Mouse (Mus musculus) ES-Bruce4 (cell line): ENCODE data around the gene Klrb1a. TPM values are rescaled to one million over a fixed set of nuclear protein-coding genes. Genes with fewer than 3 reads are reported as not detected.
A peak's percentile ranks its signal among the peaks of the same experiment; 100 is the strongest.
"Not testable (repeated sequence)": the region's sequence is repeated elsewhere in the genome, so short reads cannot be mapped to it uniquely, and the experiment has no call there.

Experiments
- H3K27ac ChIP-seq: 2 replicates; pipeline ENCODE4 v1.5.1; 2012; ENCODE audit warnings: low read length, inconsistent platforms; ENCODE audit not compliant: insufficient read depth
- H3K27me3 ChIP-seq: 2 replicates; pipeline ENCODE4 v1.6.1; 2012; ENCODE audit warnings: mild to moderate bottlenecking, low read length, inconsistent platforms; ENCODE audit not compliant: control insufficient read depth, poor library complexity, insufficient read depth, severe bottlenecking
- H3K36me3 ChIP-seq: 2 replicates; pipeline ENCODE4 v1.6.1; 2012; ENCODE audit warnings: inconsistent platforms, mild to moderate bottlenecking, low read length, moderate library complexity; ENCODE audit not compliant: control insufficient read depth, poor library complexity, insufficient read depth, severe bottlenecking
- H3K4me1 ChIP-seq: one replicate; pipeline ENCODE4 v1.8.1; 2011; ENCODE audit warnings: low read length; ENCODE audit not compliant: control insufficient read depth, insufficient read depth
- H3K4me3 ChIP-seq: 2 replicates; pipeline ENCODE4 v1.5.1; 2011; ENCODE audit warnings: low read depth, mild to moderate bottlenecking, low read length
- H3K9ac ChIP-seq: 2 replicates; pipeline ENCODE4 v1.6.1; 2012; ENCODE audit warnings: low read depth, mild to moderate bottlenecking, inconsistent platforms; ENCODE audit not compliant: poor library complexity, severe bottlenecking
- H3K9me3 ChIP-seq: replicated peaks from 2 replicates; pipeline ENCODE4 v1.6.1; 2012; ENCODE audit warnings: mild to moderate bottlenecking, low read length, inconsistent platforms; ENCODE audit not compliant: control insufficient read depth, poor library complexity, insufficient read depth, severe bottlenecking
- CTCF ChIP-seq: IDR thresholded peaks from one replicate; pipeline ENCODE4 v1.8.1; 2011; ENCODE audit warnings: low read depth, low read length
- EP300 ChIP-seq: IDR thresholded peaks from 2 replicates; pipeline ENCODE4 v1.6.1; 2011; ENCODE audit warnings: low read depth, low read length; ENCODE audit not compliant: insufficient read depth
- POLR2A ChIP-seq: IDR thresholded peaks from one replicate; pipeline ENCODE4 v1.8.1; 2011; ENCODE audit warnings: low read length; ENCODE audit not compliant: insufficient read depth
- polyA plus RNA-seq: library from polyadenylated mRNA; stranded (reverse); fragments of >200 nt; gene quantifications from 2 replicates; pipeline ENCODE4 v1.2.4, GENCODE M21; 2011; ENCODE audit warnings: low read depth; ENCODE audit not compliant: missing spikeins, insufficient read depth, insufficient read length

Gene Klrb1a
- not detected in 2 replicates for polyA plus RNA-seq

DNA sequence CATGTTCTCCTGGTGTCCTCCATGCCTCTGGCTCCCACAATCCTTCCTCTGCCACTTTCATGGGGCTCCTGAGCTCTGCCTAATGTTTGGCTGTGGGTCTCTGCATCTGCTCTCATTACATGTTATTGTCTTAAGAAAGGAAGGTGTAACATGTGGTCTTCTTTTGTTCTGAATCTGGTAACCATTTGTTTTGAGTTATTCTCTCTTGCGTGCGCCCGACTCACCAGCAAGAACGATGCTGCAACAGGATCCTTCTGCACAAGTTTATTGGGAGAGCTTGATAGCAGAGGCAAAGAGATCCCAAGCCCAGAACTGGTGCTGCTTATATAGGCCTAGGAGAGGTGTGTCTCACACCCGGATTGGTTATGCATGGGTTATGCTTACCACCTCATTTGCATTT is at the start of gene Klrb1a:
Gene Klrb1a, minus strand, starts transcription at position 101 of the 400 bp plus-strand sequence.
- not testable (repeated sequence) for H3K4me1 ChIP-seq, H3K27ac ChIP-seq, H3K4me3 ChIP-seq, H3K27me3 ChIP-seq, H3K9me3 ChIP-seq, H3K9ac ChIP-seq, H3K36me3 ChIP-seq

DNA sequence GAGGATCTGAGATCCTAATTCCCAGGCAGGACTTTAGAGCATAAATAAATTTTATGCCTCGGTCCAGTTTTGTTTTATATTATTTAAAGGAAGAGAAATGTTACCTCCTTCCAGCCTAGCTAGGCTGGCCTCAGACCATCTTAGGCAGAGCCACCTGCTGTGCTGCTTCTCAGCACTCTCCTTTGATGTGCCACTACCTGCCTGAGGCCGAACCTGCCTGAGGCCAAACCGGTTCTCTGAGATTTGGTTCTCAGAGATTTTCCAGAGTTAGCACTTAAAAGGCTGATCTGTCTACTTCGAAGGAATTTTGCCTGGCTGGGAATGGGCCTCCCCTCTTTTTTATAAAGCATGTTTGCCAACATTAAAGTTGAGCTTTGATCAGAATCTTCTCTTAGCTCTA is 46.6 kb upstream of the Klrb1a start:
- TF ChIP-seq CTCF (no peak), EP300 (peak; percentile 75), POLR2A (no peak)

GRCm38 (mm10) chr6:128662206-128662605 is 38.9 kb upstream of the Klrb1a start, which contains the start of gene Clec2h:
Gene Clec2h, plus strand, starts transcription at chr6:128662385.
- Histone ChIP-seq H3K27me3 (no peaks in the 10 kb centered on the region), H3K4me3 (no peak within 1 kb of the TSS), H3K36me3 (no peaks in the 10 kb centered on the region), H3K27ac (no peak within 1 kb of the TSS), H3K4me1 (no peaks in the 10 kb centered on the region), H3K9ac (no peak within 1 kb of the TSS), H3K9me3 (0 out of 2 replicates have a peak, but pooled peaks cover 2% of the 10 kb centered on the region)
- TF ChIP-seq EP300 (no peak), CTCF (peak; percentile 13), POLR2A (no peak)

More for the DNA sequence above, 46.6 kb upstream of the Klrb1a start:
- Histone ChIP-seq H3K4me1 (no peaks in the 10 kb centered on the region), H3K27ac (no peak overlapping the region), H3K4me3 (no peak overlapping the region), H3K36me3 (no peaks in the 10 kb centered on the region), H3K9me3 (peaks cover 8% of the 10 kb centered on the region), H3K27me3 (no peaks in the 10 kb centered on the region), H3K9ac (no peak overlapping the region)

DNA sequence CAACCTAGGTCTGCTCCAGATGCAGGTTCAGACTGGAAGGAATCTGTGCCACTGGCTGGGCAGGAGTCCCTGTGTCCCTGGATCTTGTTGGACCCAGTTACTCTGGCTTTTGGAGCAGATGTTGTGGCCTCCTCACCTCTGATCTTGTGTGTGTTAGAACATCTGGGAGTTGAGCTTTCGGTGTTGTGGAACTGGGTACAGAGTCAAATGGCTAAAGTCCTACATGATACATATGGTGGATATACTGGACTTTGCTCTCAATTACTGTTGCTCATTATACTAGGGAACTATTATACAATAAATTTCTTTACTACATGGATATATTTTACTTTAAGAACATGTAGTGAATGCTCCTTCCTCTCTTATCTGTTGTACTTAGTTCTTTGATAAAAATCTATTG is 37.9 kb upstream of the Klrb1a start:
- Histone ChIP-seq H3K4me1 (no peaks in the 10 kb centered on the region), H3K27ac (no peak overlapping the region), H3K9ac (no peak overlapping the region), H3K9me3 (no peaks in the 10 kb centered on the region), H3K4me3 (no peak overlapping the region), H3K27me3 (no peaks in the 10 kb centered on the region), H3K36me3 (no peaks in the 10 kb centered on the region)
- no peak for TF ChIP-seq POLR2A
- TF ChIP-seq CTCF = no peak
- no peak for TF ChIP-seq EP300

DNA sequence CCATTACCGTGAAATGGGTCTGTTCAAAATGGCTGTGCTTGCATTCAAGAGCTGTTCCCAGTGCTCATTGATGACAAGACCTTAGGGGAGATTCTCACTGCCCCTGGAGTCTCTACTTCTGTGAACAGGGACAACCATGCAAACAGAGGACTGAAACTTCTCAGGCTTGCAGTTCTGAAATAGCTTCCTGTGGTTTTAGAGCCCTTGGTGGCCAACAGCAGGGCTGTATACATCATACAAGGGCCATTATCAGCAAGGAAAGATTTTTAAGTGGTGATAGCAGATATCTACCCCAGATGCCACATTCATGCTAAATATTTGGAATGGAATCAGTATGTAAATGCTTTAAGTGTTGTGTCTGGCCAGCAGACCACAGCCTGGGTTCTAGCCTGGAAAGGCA is 29.6 kb upstream of the Klrb1a start:
- H3K9ac ChIP-seq = no peak overlapping the region
- no peak for TF ChIP-seq POLR2A
- TF ChIP-seq EP300 = no peak
- no peak for TF ChIP-seq CTCF
- no peaks in the 10 kb centered on the region for H3K4me1 ChIP-seq
- no peaks in the 10 kb centered on the region for H3K36me3 ChIP-seq
- H3K4me3 ChIP-seq = no peak overlapping the region
- H3K27me3 ChIP-seq = no peaks in the 10 kb centered on the region
- no peak overlapping the region for H3K27ac ChIP-seq
- peaks cover 14% of the 10 kb centered on the region; the same call in 1 of the 2 replicates for H3K9me3 ChIP-seq

DNA sequence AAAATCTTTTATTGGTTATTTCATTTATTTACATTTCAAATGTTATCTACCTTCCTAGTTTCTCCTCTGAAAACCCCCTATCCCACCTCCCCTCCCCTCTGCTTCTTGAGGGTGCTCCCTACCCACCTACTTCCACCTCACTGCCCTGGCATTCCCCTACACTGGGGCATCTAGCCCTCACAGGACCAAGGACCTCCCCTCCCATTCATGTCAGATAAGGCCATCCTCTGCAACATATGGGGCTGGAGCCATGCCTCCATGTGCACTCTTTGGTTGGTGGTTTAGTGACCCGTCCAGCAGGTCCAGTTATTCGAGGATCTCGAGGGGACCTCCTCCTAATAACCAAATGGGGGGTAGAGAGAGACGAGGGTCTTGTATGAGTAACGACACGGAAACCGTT is 27.5 kb upstream of the Klrb1a start:
- not testable (repeated sequence) for H3K4me3 ChIP-seq, H3K27ac ChIP-seq, H3K4me1 ChIP-seq, H3K9ac ChIP-seq, H3K27me3 ChIP-seq, H3K36me3 ChIP-seq
- H3K9me3 ChIP-seq = peaks cover 14% of the 10 kb centered on the region; the same call in 1 of the 2 replicates

DNA sequence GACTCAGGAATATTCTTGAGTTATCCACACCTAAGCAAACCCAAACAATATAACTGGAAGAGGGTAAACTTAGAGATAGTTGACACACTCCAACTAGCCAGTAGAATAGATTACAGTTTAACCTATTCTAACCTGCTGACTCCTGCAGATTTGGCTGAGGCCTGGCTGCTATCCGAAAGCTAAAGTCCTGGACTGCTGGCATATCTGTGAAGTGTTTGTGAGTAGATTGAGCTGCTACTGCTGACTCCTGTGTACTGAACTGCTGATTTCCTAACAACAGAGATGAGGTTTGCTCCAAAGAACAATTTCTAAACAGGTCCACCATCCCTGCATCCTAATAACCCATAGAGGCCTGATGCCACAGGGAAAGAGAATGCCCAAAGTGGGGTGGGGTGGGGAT is 26.9 kb upstream of the Klrb1a start:
- H3K27me3 ChIP-seq = no peaks in the 10 kb centered on the region

More for the DNA sequence above, 26.9 kb upstream of the Klrb1a start:
- no peaks in the 10 kb centered on the region for H3K4me1 ChIP-seq
- H3K4me3 ChIP-seq = no peak overlapping the region
- H3K27ac ChIP-seq = no peak overlapping the region
- TF ChIP-seq POLR2A (no peak), CTCF (no peak), EP300 (no peak)
- no peak overlapping the region for H3K9ac ChIP-seq
- no peaks in the 10 kb centered on the region for H3K36me3 ChIP-seq
- H3K9me3 ChIP-seq = peaks cover 11% of the 10 kb centered on the region; the same call in 1 of the 2 replicates
